Comparison of ENCODE assay signal across 8 mouse cellular contexts in the genomic region with DNA sequence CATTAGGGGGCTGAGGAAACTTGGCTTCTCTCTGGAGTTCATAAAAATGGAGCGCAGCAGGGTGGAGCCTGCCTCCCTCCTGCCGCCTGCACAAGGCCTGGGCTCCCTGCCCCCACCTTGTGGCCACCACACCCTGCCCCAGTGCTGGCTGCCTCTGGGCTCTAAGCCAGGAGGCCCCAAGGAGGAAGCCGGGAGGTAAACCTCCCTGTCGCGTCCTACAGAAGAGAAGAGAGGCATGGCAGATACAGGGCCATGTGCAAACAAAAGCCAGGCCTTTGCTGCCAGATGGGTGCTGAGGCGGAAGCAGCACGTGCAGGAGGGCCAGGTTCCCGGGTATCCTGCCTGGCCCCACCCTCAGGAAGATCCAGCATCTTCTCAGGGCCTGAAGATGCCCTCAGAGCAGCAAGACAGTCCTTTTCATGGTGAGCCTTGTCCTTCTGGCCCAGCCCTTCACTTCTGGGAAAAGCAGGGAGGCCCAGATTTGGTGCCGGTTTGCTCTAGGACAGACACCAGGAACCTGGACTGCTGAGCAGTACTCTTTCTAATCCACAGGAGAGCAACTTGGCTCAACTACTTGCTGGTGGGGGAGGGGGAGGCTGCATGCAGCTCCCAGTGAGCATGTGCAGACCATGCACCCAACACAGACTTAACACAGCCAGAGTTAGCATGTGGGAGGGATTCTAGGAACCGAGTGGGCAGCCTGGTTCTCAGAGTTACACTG. TPM values are rescaled to one million over a fixed set of nuclear protein-coding genes. Genes with fewer than 3 reads are reported as not detected.
DNase-seq lines count a peak whose midpoint lies in the region; ATAC-seq and TF ChIP-seq lines count a peak whose summit lies in the region.

TSS of gene G430095P16Rik (plus strand) at position 158 of the 721 bp plus-strand sequence.

- intact Hi-C loops in left cerebral cortex, postnatal 4 days (cut with DNase I), result no loop called here

- peaks cover 75% of the 10 kb centered on the region for H3K36me3 ChIP-seq in forebrain, postnatal 0 days (ENCODE audit: insufficient read depth)
- peaks cover 13% of the 10 kb centered on the region for H3K36me3 ChIP-seq in hindbrain, embryonic 14.5 days (replicated peaks; ENCODE audit: control insufficient read depth, insufficient read depth)
- H3K36me3 ChIP-seq in midbrain, embryonic 10.5 days, result no peaks in the 10 kb centered on the region

- H3K4me2 ChIP-seq in forebrain, postnatal 0 days (ENCODE audit: low read depth), result no peak within 1 kb of the TSS
- H3K4me2 ChIP-seq in hindbrain, embryonic 14.5 days (replicated peaks), result peak within 1 kb of the TSS; percentile 18; the same call in 1 of the 2 replicates

- peak within 1 kb of the TSS; percentile 82 for H3K27ac ChIP-seq in forebrain, postnatal 0 days (ENCODE audit: low read depth, low read length)
- peak within 1 kb of the TSS; percentile 81 for H3K27ac ChIP-seq in hindbrain, embryonic 14.5 days
- H3K27ac ChIP-seq in midbrain, embryonic 10.5 days (replicated peaks), result peak within 1 kb of the TSS; percentile 77

- 10% methylated on average over 10 of the region's 10 CpGs for WGBS in forebrain, postnatal 0 days
- 14% methylated on average over 10 of the region's 10 CpGs for WGBS in hindbrain, embryonic 14.5 days
- 25% methylated on average over 10 of the region's 10 CpGs for WGBS in midbrain, embryonic 10.5 days

- H3K27me3 ChIP-seq in forebrain, postnatal 0 days (ENCODE audit: insufficient read depth, low read length), result no peaks in the 10 kb centered on the region
- H3K27me3 ChIP-seq in hindbrain, embryonic 14.5 days (ENCODE audit: control insufficient read depth, insufficient read depth, low read length), result peaks cover 6% of the 10 kb centered on the region
- peaks cover 100% of the 10 kb centered on the region for H3K27me3 ChIP-seq in midbrain, embryonic 10.5 days (ENCODE audit: low read depth, poor library complexity, severe bottlenecking)

- H3K9ac ChIP-seq in forebrain, postnatal 0 days, result peak within 1 kb of the TSS; percentile 25; the same call in 1 of the 2 replicates
- H3K9ac ChIP-seq in hindbrain, embryonic 14.5 days, result peak within 1 kb of the TSS; percentile 26; the same call in 1 of the 2 replicates

- ATAC-seq in forebrain, postnatal 0 days, result peak; percentile 71
- peak; percentile 70; the same call in 1 of the 2 replicates for ATAC-seq in hindbrain, embryonic 14.5 days (ENCODE audit: low FRiP score)

- TF ChIP-seq POLR2A in brain, embryonic 14.5 days (IDR thresholded peaks at IDR 0.05; ENCODE audit: borderline replicate concordance, extremely low read depth, insufficient read depth, insufficient read length, poor library complexity, severe bottlenecking), result no peak

- DNase-seq in cerebellum, adult 18-20 months, result peak; percentile 61 to 65
- DNase-seq in cerebellum, adult 11 months, result no peak
- DNase-seq in brain, embryonic 14.5 days (ENCODE audit: low read depth), result peak; percentile 95
- peak; percentile 72 for DNase-seq in forebrain, postnatal 0 days
- DNase-seq in hindbrain, embryonic 14.5 days (ENCODE audit: low spot score), result no peak
- DNase-seq in left cerebral cortex, postnatal 4 days, result peak; percentile 86
- no peak for DNase-seq in midbrain, embryonic 10.5 days (ENCODE audit: low spot score)
- DNase-seq in spleen, postnatal 36 days (ENCODE audit: low spot score in 2 of 2), result peak; percentile 84 to 87

- no peak within 1 kb of the TSS for H3K4me3 ChIP-seq in forebrain, postnatal 0 days (ENCODE audit: low read depth, low read length)
- H3K4me3 ChIP-seq in hindbrain, embryonic 14.5 days (replicated peaks; ENCODE audit: low read length), result no peak within 1 kb of the TSS
- peak within 1 kb of the TSS; percentile 19; the same call in 1 of the 2 replicates for H3K4me3 ChIP-seq in midbrain, embryonic 10.5 days

- peaks cover 18% of the 10 kb centered on the region for H3K4me1 ChIP-seq in forebrain, postnatal 0 days (ENCODE audit: insufficient read depth)
- H3K4me1 ChIP-seq in hindbrain, embryonic 14.5 days (replicated peaks; ENCODE audit: control insufficient read depth, insufficient read depth, low read length), result peaks cover 39% of the 10 kb centered on the region
- H3K4me1 ChIP-seq in midbrain, embryonic 10.5 days, result peaks cover 41% of the 10 kb centered on the region

- H3K9me3 ChIP-seq in forebrain, postnatal 0 days (ENCODE audit: low read length), result no peaks in the 10 kb centered on the region
- H3K9me3 ChIP-seq in hindbrain, embryonic 14.5 days (ENCODE audit: control insufficient read depth, low read length), result no peaks in the 10 kb centered on the region
- no peaks in the 10 kb centered on the region for H3K9me3 ChIP-seq in midbrain, embryonic 10.5 days (replicated peaks)

- no peak for TF ChIP-seq CTCF in brain, embryonic 14.5 days (IDR thresholded peaks at IDR 0.05; ENCODE audit: borderline replicate concordance, extremely low read depth, insufficient read depth, insufficient read length)
- TF ChIP-seq CTCF in forebrain, postnatal 0 days (IDR thresholded peaks at IDR 0.05; ENCODE audit: low read depth), result 0 out of 2 replicates have a peak, but pooled peaks have one; percentile 11

RNA-seq across cellular contexts. Expression of gene G430095P16Rik, which starts in this region (rescaled TPM):
- polyA plus RNA-seq in brain, embryonic 14.5 days (2012; rRNA removed), result 0.92 and 1.5 TPM in 2 replicates
- not detected in 2 replicates for total RNA-seq in forebrain, postnatal 0 days (2014; rRNA removed)
- 0.56 and 1.0 TPM in 2 replicates for polyA plus RNA-seq in forebrain, postnatal 0 days (2015; fragmentation: Nextera tagmentation; extraction: Ambion mirVana)
- 0.55 and 0.71 TPM in 2 replicates for polyA plus RNA-seq in hindbrain, embryonic 14.5 days (2014; fragmentation: Nextera tagmentation; extraction: Ambion mirVana)
- not detected for total RNA-seq in left cerebral cortex, postnatal 4 days (2021)
- 1.1 and 1.4 TPM in 2 replicates for polyA plus RNA-seq in midbrain, embryonic 10.5 days (2016; fragmentation: Nextera tagmentation; extraction: Ambion mirVana)

Comparison
In these comparisons a context has a peak if more than half of its experiments do, and no peak if none do; other contexts are left out.
1. DNase-seq: peak in cerebellum, adult 18-20 months (2 of 2), brain, embryonic 14.5 days (single experiment), forebrain, postnatal 0 days (single experiment) and spleen, postnatal 36 days (2 of 2); none in cerebellum, adult 11 months (single experiment), hindbrain, embryonic 14.5 days (single experiment) and midbrain, embryonic 10.5 days (single experiment).
2. Peak in ATAC-seq, H3K27ac ChIP-seq, H3K9ac ChIP-seq and H3K4me2 ChIP-seq in hindbrain, embryonic 14.5 days; RNA of the gene not detected or under 1 TPM.
3. Peak in DNase-seq in left cerebral cortex, postnatal 4 days; RNA of the gene not detected or under 1 TPM.
4. Peak in every context shown above with its lines, with median percentiles within 50 percentile points of each other: H3K27ac ChIP-seq.